Mouse (Mus musculus) granulocyte monocyte progenitor cell, adult 5-6 weeks (primary cell): ENCODE results near the gene Pak1ip1. TPM values are rescaled to one million over a fixed set of nuclear protein-coding genes. Genes with fewer than 3 reads are reported as not detected.
"Not testable (repeated sequence)": the region's sequence is repeated elsewhere in the genome, so short reads cannot be mapped to it uniquely, and the experiment has no call there.

ENCODE experiments used
- ATAC-seq: replicated peaks from 2 replicates; pipeline ENCODE4 v1.8.0; 2016; ENCODE audit warnings: mild to moderate bottlenecking, moderate TSS enrichment, inconsistent platforms; ENCODE audit not compliant: poor library complexity, severe bottlenecking
- total RNA-seq, 2 experiments: library from RNA; stranded (forward) in 1 of 2; stranded (reverse) in 1 of 2; fragments of 200-712, 200-1000 nt in 1 of 2; fragments of >200 nt in 1 of 2; fragmentation: Nextera tagmentation in 1 of 2; gene quantifications; 2 replicates each; pipeline ENCODE4 v1.2.3; 2014 to 2017

Pak1ip1 gene
- total RNA-seq (2014; fragmentation: Nextera tagmentation) (48.6 and 63.5 TPM in 2 replicates), total RNA-seq (2017) (102 and 104 TPM in 2 replicates)

GRCm38 (mm10) chr13:41000926-41001639, at the start of gene Pak1ip1:
Pak1ip1 (plus strand) TSS chr13:41001023.
- ATAC-seq, result peak; percentile 94

- no peak for ATAC-seq
These were observed 49.3 kb upstream of the Pak1ip1 start for GRCm38 (mm10) chr13:40951386-40951976.

GRCm38 (mm10) chr13:40953231-40953630, 47.6 kb upstream of the Pak1ip1 start:
- peak; percentile 98 for ATAC-seq

- ATAC-seq, result no peak
These were observed 45.0 kb upstream of the Pak1ip1 start for GRCm38 (mm10) chr13:40955773-40956172.

GRCm38 (mm10) chr13:40967609-40968008, 33.2 kb upstream of the Pak1ip1 start:
- no peak for ATAC-seq

- ATAC-seq, result peak; percentile 79
These were observed 32.3 kb upstream of the Pak1ip1 start for GRCm38 (mm10) chr13:40968564-40968963.

- no peak for ATAC-seq
These were observed 30.9 kb upstream of the Pak1ip1 start for GRCm38 (mm10) chr13:40969761-40970390.

GRCm38 (mm10) chr13:40971261-40971660, 29.6 kb upstream of the Pak1ip1 start:
- peak; percentile 84 for ATAC-seq

GRCm38 (mm10) chr13:40971831-40972230, 29.0 kb upstream of the Pak1ip1 start:
- ATAC-seq, result no peak

GRCm38 (mm10) chr13:40972976-40973375, 27.8 kb upstream of the Pak1ip1 start:
- no peak for ATAC-seq

- ATAC-seq, result peak; percentile 81
These were observed 23.2 kb upstream of the Pak1ip1 start for GRCm38 (mm10) chr13:40977609-40978008.

GRCm38 (mm10) chr13:40978652-40979051, 22.2 kb upstream of the Pak1ip1 start:
- peak; percentile 41 for ATAC-seq

- no peak for ATAC-seq
These were observed 21.5 kb upstream of the Pak1ip1 start for GRCm38 (mm10) chr13:40979321-40979720.

GRCm38 (mm10) chr13:40982759-40983158, 18.1 kb upstream of the Pak1ip1 start:
- ATAC-seq, result no peak

GRCm38 (mm10) chr13:40986081-40986480, 14.7 kb upstream of the Pak1ip1 start:
- no peak for ATAC-seq

- ATAC-seq, result not testable (repeated sequence)
These were observed 13.1 kb upstream of the Pak1ip1 start for GRCm38 (mm10) chr13:40987608-40988303.

GRCm38 (mm10) chr13:40988418-40988817, 12.4 kb upstream of the Pak1ip1 start:
- no peak for ATAC-seq

GRCm38 (mm10) chr13:40994487-40995263, 6.1 kb upstream of the Pak1ip1 start:
- peak; percentile 37; the same call in 1 of the 2 replicates for ATAC-seq

GRCm38 (mm10) chr13:40998537-40998936, 2.3 kb upstream of the Pak1ip1 start:
- ATAC-seq, result not testable (repeated sequence)
